Mouse (Mus musculus): ENCODE results near the gene Prox1. TPM values are rescaled to one million over a fixed set of nuclear protein-coding genes. Genes with fewer than 3 reads are reported as not detected.

Prox1 gene
- polyA plus RNA-seq, 1 experiment from 2014 or later, result 13.9 TPM

- H3K27ac ChIP-seq (ENCODE audit: low read depth, low read length), result no peak overlapping the region
- 0 out of 2 replicates have a peak, but pooled peaks cover 3% of the 10 kb centered on the region for H3K27me3 ChIP-seq (ENCODE audit: control insufficient read depth, insufficient read depth, low read length)
- no peak overlapping the region for H3K4me3 ChIP-seq (ENCODE audit: low read depth, low read length)
- WGBS, result 34% methylated on average over 6 of the region's 6 CpGs
- no peak overlapping the region for H3K9ac ChIP-seq (ENCODE audit: low read length)
- no peaks in the 10 kb centered on the region for H3K9me3 ChIP-seq (ENCODE audit: control insufficient read depth, low read length)
- DNase-seq (ENCODE audit: low spot score) (peak; percentile 4), ATAC-seq (ENCODE audit: insufficient read depth, low FRiP score, low TSS enrichment) (no peak)
- H3K4me1 ChIP-seq (ENCODE audit: control insufficient read depth, insufficient read depth, low read length), result 0 out of 2 replicates have a peak, but pooled peaks cover 5% of the 10 kb centered on the region
- no peaks in the 10 kb centered on the region for H3K36me3 ChIP-seq (ENCODE audit: control insufficient read depth, insufficient read depth, low read length)
- no peak overlapping the region for H3K4me2 ChIP-seq (ENCODE audit: low read depth)
Measured at GRCm38 (mm10) chr1:190180861-190181260, 10.3 kb upstream of the Prox1 start.

GRCm38 (mm10) chr1:190176961-190177360 is 6.4 kb upstream of the Prox1 start:
- no peak overlapping the region for H3K4me3 ChIP-seq (ENCODE audit: low read depth, low read length)
- H3K4me1 ChIP-seq (ENCODE audit: control insufficient read depth, insufficient read depth, low read length), result peaks cover 25% of the 10 kb centered on the region
- peaks cover 20% of the 10 kb centered on the region for H3K27me3 ChIP-seq (ENCODE audit: control insufficient read depth, insufficient read depth, low read length)
- no peak overlapping the region for H3K27ac ChIP-seq (ENCODE audit: low read depth, low read length)
- WGBS, result 47% methylated on average over 3 of the region's 3 CpGs
- ATAC-seq (ENCODE audit: insufficient read depth, low FRiP score, low TSS enrichment) (no peak), DNase-seq (ENCODE audit: low spot score) (no peak)
- H3K36me3 ChIP-seq (ENCODE audit: control insufficient read depth, insufficient read depth, low read length), result no peaks in the 10 kb centered on the region
- no peaks in the 10 kb centered on the region for H3K9me3 ChIP-seq (ENCODE audit: control insufficient read depth, low read length)
- no peak overlapping the region for H3K4me2 ChIP-seq (ENCODE audit: low read depth)
- H3K9ac ChIP-seq (ENCODE audit: low read length), result no peak overlapping the region

DNA sequence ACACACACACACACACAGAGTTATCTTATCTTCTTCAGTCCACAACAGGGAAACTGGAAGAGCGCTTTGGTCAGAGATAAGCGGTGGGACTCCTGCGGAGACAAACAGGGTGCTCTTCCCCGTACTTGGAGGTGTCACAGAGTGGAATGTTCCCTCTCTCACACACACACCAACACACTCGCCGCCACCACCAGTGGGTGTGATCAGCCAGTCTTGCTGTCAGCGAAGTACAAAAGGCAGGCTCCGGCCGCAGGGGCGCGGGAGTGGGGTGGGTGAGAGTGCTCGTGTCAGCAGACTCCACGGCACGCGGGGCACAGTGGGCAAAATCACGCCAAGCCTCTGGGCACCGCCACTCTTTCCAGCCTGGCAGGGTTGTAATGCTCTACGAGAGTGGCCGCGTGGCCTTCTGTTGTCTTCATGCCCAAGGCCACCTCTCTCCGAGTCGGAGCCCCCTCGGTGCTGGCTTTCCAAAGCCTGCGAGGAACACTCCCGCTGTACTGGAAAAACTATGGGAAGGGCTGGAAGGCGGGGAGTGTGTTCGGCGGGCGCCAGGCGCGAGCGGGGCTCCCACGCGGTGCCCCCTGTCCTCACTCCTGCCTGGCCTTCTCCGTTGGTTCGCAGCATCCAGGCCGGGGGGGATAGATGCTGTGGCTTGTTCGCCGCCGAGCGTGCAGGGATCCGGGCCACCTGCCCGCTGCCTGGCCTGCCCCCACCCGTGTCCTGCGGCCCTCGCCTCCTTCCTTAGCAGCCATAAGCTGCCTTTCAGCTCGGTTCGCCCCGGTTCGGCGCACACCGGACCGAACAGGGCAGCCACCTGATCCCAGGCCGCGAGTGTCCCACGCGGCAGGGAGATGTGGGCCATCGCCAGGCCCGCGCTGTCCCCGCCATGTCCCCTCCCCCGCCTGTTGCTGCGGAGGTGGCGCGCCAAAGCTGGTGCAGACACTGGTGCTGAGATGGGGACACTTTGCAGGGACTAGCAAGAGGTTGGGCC is 4.5 kb upstream of the Prox1 start:
- no peak for ATAC-seq (ENCODE audit: insufficient read depth, low FRiP score, low TSS enrichment)
- Histone ChIP-seq H3K4me3 (ENCODE audit: low read depth, low read length) (peak overlapping the region; percentile 39), H3K4me2 (ENCODE audit: low read depth) (peak overlapping the region; percentile 85), H3K27ac (ENCODE audit: low read depth, low read length) (no peak overlapping the region), H3K4me1 (ENCODE audit: control insufficient read depth, insufficient read depth, low read length) (peaks cover 20% of the 10 kb centered on the region), H3K9ac (ENCODE audit: low read length) (peak overlapping the region; percentile 62), H3K36me3 (ENCODE audit: control insufficient read depth, insufficient read depth, low read length) (no peaks in the 10 kb centered on the region), H3K9me3 (ENCODE audit: control insufficient read depth, low read length) (no peaks in the 10 kb centered on the region), H3K27me3 (ENCODE audit: control insufficient read depth, insufficient read depth, low read length) (peaks cover 26% of the 10 kb centered on the region)
- peak; percentile 60 for DNase-seq (ENCODE audit: low spot score)
- 1% methylated on average over 65 of the region's 65 CpGs for WGBS

DNA sequence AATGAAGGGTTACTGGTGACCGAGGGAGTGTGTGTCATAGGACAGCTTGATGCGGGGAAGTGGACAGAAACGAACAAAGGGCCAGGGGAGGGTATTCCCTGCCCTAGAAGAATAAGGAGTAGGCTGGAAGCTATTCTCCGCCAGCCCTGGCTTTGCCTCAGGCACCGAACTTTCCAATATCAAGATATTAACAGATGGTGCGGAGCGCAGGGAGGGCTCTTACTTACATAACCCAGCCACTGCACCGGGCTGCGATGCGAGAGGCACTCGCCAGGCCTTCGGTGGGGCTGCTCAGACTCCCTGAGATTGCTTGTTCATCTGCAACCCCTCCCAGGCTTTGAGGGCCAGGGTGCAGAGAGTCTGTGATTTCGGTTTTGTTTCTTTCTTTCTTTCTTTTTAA is 3.7 kb upstream of the Prox1 start:
- peak; percentile 73 for DNase-seq (ENCODE audit: low spot score)
- H3K27me3 ChIP-seq (ENCODE audit: control insufficient read depth, insufficient read depth, low read length), result peaks cover 26% of the 10 kb centered on the region
- H3K4me3 ChIP-seq (ENCODE audit: low read depth, low read length), result no peak overlapping the region
- WGBS, result under 1% methylated on average over 13 of the region's 13 CpGs
- no peaks in the 10 kb centered on the region for H3K36me3 ChIP-seq (ENCODE audit: control insufficient read depth, insufficient read depth, low read length)
- H3K27ac ChIP-seq (ENCODE audit: low read depth, low read length), result no peak overlapping the region
- no peak for ATAC-seq (ENCODE audit: insufficient read depth, low FRiP score, low TSS enrichment)
- H3K4me2 ChIP-seq (ENCODE audit: low read depth), result peak overlapping the region; percentile 7; the same call in 1 of the 2 replicates
- H3K9ac ChIP-seq (ENCODE audit: low read length), result no peak overlapping the region
- H3K9me3 ChIP-seq (ENCODE audit: control insufficient read depth, low read length), result no peaks in the 10 kb centered on the region
- peaks cover 20% of the 10 kb centered on the region for H3K4me1 ChIP-seq (ENCODE audit: control insufficient read depth, insufficient read depth, low read length)

GRCm38 (mm10) chr1:190173596-190173995 is 3.1 kb upstream of the Prox1 start:
- 0% methylated on average over 14 of the region's 16 CpGs for WGBS
- ATAC-seq (ENCODE audit: insufficient read depth, low FRiP score, low TSS enrichment) (no peak), DNase-seq (ENCODE audit: low spot score) (peak; percentile 60)
- peaks cover 26% of the 10 kb centered on the region for H3K27me3 ChIP-seq (ENCODE audit: control insufficient read depth, insufficient read depth, low read length)
- peaks cover 20% of the 10 kb centered on the region for H3K4me1 ChIP-seq (ENCODE audit: control insufficient read depth, insufficient read depth, low read length)
- peak overlapping the region; percentile 19 for H3K4me2 ChIP-seq (ENCODE audit: low read depth)
- no peak overlapping the region for H3K27ac ChIP-seq (ENCODE audit: low read depth, low read length)
- no peak overlapping the region for H3K9ac ChIP-seq (ENCODE audit: low read length)
- H3K4me3 ChIP-seq (ENCODE audit: low read depth, low read length), result no peak overlapping the region
- no peaks in the 10 kb centered on the region for H3K36me3 ChIP-seq (ENCODE audit: control insufficient read depth, insufficient read depth, low read length)
- no peaks in the 10 kb centered on the region for H3K9me3 ChIP-seq (ENCODE audit: control insufficient read depth, low read length)

- Histone ChIP-seq H3K36me3 (ENCODE audit: control insufficient read depth, insufficient read depth, low read length) (no peaks in the 10 kb centered on the region), H3K9ac (ENCODE audit: low read length) (0 out of 2 replicates have a peak overlapping the region, but pooled peaks have one; percentile 18), H3K27ac (ENCODE audit: low read depth, low read length) (no peak overlapping the region), H3K4me3 (ENCODE audit: low read depth, low read length) (peak overlapping the region; percentile 20), H3K4me1 (ENCODE audit: control insufficient read depth, insufficient read depth, low read length) (peaks cover 25% of the 10 kb centered on the region), H3K9me3 (ENCODE audit: control insufficient read depth, low read length) (no peaks in the 10 kb centered on the region), H3K4me2 (ENCODE audit: low read depth) (peak overlapping the region; percentile 38), H3K27me3 (ENCODE audit: control insufficient read depth, insufficient read depth, low read length) (peaks cover 26% of the 10 kb centered on the region)
- peak; percentile 56 for DNase-seq (ENCODE audit: low spot score)
- no peak for ATAC-seq (ENCODE audit: insufficient read depth, low FRiP score, low TSS enrichment)
- WGBS, result 2% methylated on average over 24 of the region's 24 CpGs
Measured at GRCm38 (mm10) chr1:190172979-190173461, 2.5 kb upstream of the Prox1 start.

DNA sequence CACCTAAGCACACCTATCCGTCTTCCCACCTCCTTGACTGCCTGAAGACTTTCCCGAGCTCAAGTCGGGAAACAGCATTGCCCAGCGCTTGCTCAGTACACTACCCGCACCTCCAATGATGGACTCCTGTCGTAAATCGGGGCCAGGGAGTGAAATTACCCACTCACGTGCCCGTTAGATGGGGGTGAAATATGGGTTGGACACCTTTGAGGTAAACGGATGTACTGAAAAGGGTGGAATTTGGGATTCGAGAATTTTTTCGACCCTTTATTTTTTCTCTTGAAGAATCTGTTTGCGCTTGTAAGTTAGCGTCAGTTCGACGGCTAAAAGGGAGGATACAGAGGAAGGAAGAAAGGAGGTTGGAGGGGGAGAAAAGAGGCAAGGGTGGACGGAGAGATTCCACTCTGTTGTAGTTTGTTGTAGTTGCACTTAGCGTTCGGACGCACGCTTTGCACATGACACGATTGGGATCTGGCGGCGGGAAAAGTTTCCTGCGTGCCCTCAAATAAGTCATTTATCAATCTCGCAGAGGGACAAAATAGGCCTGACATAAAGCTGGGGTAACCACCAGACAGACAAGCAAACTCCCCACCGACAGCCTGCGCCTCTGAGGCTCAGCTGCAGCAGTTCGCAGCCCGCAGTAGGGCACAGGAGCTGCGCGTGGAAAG is 1.9 kb upstream of the Prox1 start:
- peak; percentile 49 for DNase-seq (ENCODE audit: low spot score)
- peaks cover 26% of the 10 kb centered on the region for H3K27me3 ChIP-seq (ENCODE audit: control insufficient read depth, insufficient read depth, low read length)
- WGBS, result 1% methylated on average over 32 of the region's 32 CpGs
- H3K9ac ChIP-seq (ENCODE audit: low read length), result 0 out of 2 replicates have a peak overlapping the region, but pooled peaks have one; percentile 18
- no peaks in the 10 kb centered on the region for H3K36me3 ChIP-seq (ENCODE audit: control insufficient read depth, insufficient read depth, low read length)
- peak overlapping the region; percentile 38 for H3K4me2 ChIP-seq (ENCODE audit: low read depth)
- no peak for ATAC-seq (ENCODE audit: insufficient read depth, low FRiP score, low TSS enrichment)
- H3K27ac ChIP-seq (ENCODE audit: low read depth, low read length), result no peak overlapping the region
- H3K4me3 ChIP-seq (ENCODE audit: low read depth, low read length), result peak overlapping the region; percentile 20
- peaks cover 28% of the 10 kb centered on the region for H3K4me1 ChIP-seq (ENCODE audit: control insufficient read depth, insufficient read depth, low read length)
- H3K9me3 ChIP-seq (ENCODE audit: control insufficient read depth, low read length), result no peaks in the 10 kb centered on the region

GRCm38 (mm10) chr1:190171750-190172149 is 1.2 kb upstream of the Prox1 start:
- WGBS, result 1% methylated on average over 12 of the region's 12 CpGs
- Histone ChIP-seq H3K4me2 (ENCODE audit: low read depth) (peak overlapping the region; percentile 83), H3K4me3 (ENCODE audit: low read depth, low read length) (no peak overlapping the region)

More at GRCm38 (mm10) chr1:190171750-190172149, 1.2 kb upstream of the Prox1 start:
- Histone ChIP-seq H3K9ac (ENCODE audit: low read length) (no peak overlapping the region), H3K27me3 (ENCODE audit: control insufficient read depth, insufficient read depth, low read length) (peaks cover 26% of the 10 kb centered on the region), H3K4me1 (ENCODE audit: control insufficient read depth, insufficient read depth, low read length) (peaks cover 29% of the 10 kb centered on the region), H3K36me3 (ENCODE audit: control insufficient read depth, insufficient read depth, low read length) (no peaks in the 10 kb centered on the region), H3K9me3 (ENCODE audit: control insufficient read depth, low read length) (no peaks in the 10 kb centered on the region), H3K27ac (ENCODE audit: low read depth, low read length) (no peak overlapping the region)
- ATAC-seq (ENCODE audit: insufficient read depth, low FRiP score, low TSS enrichment) (no peak), DNase-seq (ENCODE audit: low spot score) (no peak)

Measured in neural tube, embryonic 11.5 days (tissue).